Mouse (Mus musculus): ENCODE measurements around the gene Sh2b1. TPM values are rescaled to one million over a fixed set of nuclear protein-coding genes. Genes with fewer than 3 reads are reported as not detected.

The Sh2b1 gene
- total RNA-seq, 2 experiments from 2014 or later = 4.1 to 12.6 TPM

DNA sequence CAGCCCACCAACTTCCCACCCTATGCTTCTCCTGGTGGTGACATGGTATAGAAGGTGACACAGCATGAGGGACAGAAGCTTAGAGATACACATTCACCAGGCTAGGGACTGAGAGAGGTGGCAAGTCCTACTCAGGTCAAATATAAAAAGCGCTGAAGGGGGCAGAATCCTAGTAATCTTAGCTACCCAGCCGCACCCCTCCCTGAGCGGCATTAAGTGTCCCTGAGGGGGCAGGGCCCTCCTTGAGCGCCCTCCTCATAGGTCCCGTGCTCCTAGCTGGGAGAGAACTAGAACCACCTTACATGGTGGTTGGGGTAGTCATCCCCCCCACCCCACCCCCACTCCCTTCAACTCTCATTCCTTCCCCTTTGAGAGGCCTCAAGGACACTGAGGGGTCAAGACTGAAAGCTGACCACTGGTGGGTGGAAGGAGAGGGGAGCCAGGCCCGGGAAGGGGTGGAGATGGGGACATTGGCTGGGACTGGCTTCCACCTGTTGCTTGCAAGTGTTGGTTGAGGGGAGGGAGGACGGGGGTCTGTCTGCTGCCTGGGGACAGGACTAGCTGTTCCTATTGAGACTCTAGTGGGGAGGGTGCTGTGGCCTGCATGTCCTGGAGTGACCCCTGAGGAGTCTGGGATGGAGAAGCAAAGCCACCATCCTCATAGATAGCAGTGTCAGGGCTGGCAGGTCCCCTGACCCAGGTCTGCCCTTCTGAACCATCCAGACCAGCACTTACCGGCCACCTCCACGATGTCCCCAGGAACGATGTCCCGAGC lies 16.2 kb downstream of the Sh2b1 start:
- ATAC-seq (replicated peaks; ENCODE audit: low FRiP score, poor library complexity, severe bottlenecking) = no peak

GRCm38 (mm10) chr7:126458225-126458624 lies 17.0 kb downstream of the Sh2b1 start:
- no peak for ATAC-seq (replicated peaks; ENCODE audit: low FRiP score, poor library complexity, severe bottlenecking)

GRCm38 (mm10) chr7:126456382-126457266 lies 18.6 kb downstream of the Sh2b1 start:
- ATAC-seq (replicated peaks; ENCODE audit: low FRiP score, poor library complexity, severe bottlenecking) = no peak

- ATAC-seq (replicated peaks; ENCODE audit: low FRiP score, poor library complexity, severe bottlenecking) = no peak
These were observed 20.0 kb downstream of the Sh2b1 start for GRCm38 (mm10) chr7:126455242-126455641.

DNA sequence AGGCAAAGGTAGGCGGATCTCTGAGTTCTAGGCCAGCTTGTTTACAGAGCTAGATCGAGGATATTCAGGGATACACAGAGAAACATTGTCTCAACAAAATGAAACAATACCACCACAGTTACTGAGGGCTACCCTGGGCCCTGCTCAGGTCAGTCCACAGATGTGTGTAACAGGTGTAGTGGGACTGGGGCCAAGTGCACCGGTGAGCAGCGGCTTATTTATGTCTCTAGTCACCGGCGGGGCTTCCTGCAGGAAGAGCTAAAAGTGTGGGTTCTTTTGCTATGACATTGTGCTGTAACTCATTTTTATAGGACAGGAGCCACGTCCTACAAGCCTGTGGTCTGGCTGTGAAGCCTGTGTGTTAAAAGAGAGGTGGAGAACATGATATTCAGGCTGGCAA lies 21.4 kb downstream of the Sh2b1 start:
- no peak for ATAC-seq (replicated peaks; ENCODE audit: low FRiP score, poor library complexity, severe bottlenecking)

GRCm38 (mm10) chr7:126452244-126452643 lies 23.0 kb downstream of the Sh2b1 start:
- no peak for ATAC-seq (replicated peaks; ENCODE audit: low FRiP score, poor library complexity, severe bottlenecking)

GRCm38 (mm10) chr7:126450641-126451040 lies 24.6 kb downstream of the Sh2b1 start:
- no peak for ATAC-seq (replicated peaks; ENCODE audit: low FRiP score, poor library complexity, severe bottlenecking)

- ATAC-seq (replicated peaks; ENCODE audit: low FRiP score, poor library complexity, severe bottlenecking) = no peak
These were observed 25.2 kb downstream of the Sh2b1 start for GRCm38 (mm10) chr7:126449991-126450390.

DNA sequence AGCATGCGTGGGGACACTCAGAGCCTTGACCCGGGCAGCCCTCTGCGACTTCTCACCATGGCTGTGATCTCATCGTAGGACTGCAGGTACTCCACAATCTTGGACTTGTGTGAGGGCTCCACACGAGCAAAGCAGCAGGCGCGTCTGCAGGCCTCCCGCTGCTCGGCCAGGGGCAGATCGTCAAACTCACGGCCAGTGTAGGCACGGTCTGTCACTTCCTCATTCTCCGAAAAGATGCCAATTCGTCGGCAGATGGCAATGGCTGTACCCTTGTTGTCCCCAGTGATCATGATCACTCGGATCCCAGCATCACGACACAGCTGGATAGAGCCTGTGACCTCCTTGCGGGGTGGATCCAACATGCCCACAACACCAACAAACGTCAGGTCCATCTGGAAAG lies 26.7 kb downstream of the Sh2b1 start:
- no peak for ATAC-seq (replicated peaks; ENCODE audit: low FRiP score, poor library complexity, severe bottlenecking)

DNA sequence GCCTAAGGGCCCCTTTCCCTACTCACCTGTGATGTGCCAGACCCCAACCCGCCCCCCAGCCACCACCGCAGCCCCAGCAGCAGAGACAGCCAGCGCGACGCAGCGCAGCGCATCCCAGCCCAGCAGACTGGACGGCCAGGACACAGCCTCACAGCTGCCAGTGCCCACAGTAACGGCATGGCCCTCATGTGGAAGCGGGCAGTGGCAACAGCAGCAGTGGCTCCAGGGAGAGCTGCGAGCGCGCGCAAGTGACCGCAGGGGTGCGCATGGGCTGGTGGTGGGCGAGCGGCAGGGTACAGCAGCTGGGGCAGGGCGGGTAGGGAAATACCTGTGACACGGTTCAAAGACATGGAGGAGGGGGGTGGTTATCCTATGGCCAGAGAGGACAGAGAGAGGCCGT lies 29.0 kb downstream of the Sh2b1 start:
- ATAC-seq (replicated peaks; ENCODE audit: low FRiP score, poor library complexity, severe bottlenecking) = no peak

DNA sequence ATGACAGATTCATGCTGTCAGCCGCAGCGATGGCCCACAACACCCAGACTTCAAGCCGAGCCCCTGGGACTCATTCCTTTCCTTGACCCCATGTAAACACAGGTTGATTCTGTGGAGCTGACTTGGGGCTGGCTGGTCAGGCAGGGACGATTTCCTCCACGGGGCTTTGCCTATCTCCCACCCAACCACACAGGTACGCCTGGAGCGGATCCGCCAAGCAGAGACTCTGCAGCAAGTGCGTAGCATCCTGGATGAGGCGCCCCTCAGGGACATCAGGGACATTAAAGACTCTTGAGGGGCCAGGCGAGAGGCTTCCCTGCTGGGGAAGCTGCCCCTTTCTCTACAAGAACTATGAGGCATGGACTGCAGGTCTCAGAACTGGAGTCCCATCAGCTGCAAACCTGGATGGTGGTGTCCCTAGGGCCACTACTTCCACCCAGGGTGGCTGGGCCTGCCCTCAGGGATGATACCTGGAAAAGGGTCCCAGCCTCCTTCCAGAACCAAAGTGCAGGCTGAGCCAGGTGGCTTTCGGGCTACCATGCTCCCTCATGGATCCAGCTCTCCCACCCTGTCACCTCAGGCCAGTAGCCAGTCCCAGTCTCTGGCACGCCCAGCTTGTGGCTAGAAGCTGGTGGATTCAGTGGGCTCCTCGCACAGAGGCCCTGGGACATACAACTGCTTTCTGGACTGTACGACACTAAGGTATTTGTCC lies 30.0 kb downstream of the Sh2b1 start:
- no peak for ATAC-seq (replicated peaks; ENCODE audit: low FRiP score, poor library complexity, severe bottlenecking)

GRCm38 (mm10) chr7:126444536-126444935 lies 30.7 kb downstream of the Sh2b1 start:
- no peak for ATAC-seq (replicated peaks; ENCODE audit: low FRiP score, poor library complexity, severe bottlenecking)

GRCm38 (mm10) chr7:126443997-126444396 lies 31.2 kb downstream of the Sh2b1 start:
- no peak for ATAC-seq (replicated peaks; ENCODE audit: low FRiP score, poor library complexity, severe bottlenecking)

DNA sequence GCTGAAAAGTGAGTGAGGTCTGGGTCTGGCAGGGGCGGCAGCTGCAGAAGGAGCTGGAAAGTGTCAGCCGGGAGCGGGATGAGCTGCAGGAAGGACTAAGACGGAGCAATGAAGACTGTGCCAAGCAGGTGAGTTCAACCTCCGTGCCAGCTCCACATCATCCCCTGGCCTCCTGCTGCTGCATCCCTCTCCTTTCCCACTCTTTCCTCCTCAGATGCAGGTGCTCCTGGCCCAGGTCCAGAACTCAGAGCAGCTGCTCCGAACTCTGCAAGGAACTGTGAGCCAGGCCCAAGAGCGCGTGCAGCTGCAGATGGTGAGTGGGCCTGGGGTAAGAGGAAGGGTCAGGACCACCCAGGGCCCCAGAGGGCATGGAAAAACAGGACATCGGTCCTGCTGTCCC lies 35.1 kb downstream of the Sh2b1 start:
- no peak for ATAC-seq (replicated peaks; ENCODE audit: low FRiP score, poor library complexity, severe bottlenecking)

DNA sequence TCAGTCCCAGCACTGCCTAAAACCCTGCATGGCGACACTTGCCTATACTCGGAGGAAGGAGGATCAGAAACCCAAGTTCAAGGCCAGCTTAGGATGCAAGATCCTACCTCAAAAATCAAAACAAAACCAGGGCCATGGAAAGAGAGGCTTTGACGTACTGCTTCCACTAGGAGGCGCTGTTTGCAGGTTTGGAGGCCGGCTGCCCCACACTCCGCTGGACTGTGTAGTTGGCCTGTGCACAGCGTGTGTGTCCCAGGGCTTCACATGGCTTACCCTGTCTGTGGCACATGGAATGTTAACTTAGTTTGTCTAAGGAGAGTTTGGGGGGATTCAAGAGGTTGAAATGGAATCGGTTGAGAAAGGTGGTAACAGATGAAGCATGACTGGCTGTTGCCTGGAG lies 38.4 kb downstream of the Sh2b1 start:
- ATAC-seq (replicated peaks; ENCODE audit: low FRiP score, poor library complexity, severe bottlenecking) = peak; percentile 75

- no peak for ATAC-seq (replicated peaks; ENCODE audit: low FRiP score, poor library complexity, severe bottlenecking)
These were observed 39.4 kb downstream of the Sh2b1 start for GRCm38 (mm10) chr7:126435801-126436200.

GRCm38 (mm10) chr7:126434726-126435125 lies 40.5 kb downstream of the Sh2b1 start:
- no peak for ATAC-seq (replicated peaks; ENCODE audit: low FRiP score, poor library complexity, severe bottlenecking)

GRCm38 (mm10) chr7:126430167-126430566 lies 45.1 kb downstream of the Sh2b1 start:
- ATAC-seq (replicated peaks; ENCODE audit: low FRiP score, poor library complexity, severe bottlenecking) = no peak

DNA sequence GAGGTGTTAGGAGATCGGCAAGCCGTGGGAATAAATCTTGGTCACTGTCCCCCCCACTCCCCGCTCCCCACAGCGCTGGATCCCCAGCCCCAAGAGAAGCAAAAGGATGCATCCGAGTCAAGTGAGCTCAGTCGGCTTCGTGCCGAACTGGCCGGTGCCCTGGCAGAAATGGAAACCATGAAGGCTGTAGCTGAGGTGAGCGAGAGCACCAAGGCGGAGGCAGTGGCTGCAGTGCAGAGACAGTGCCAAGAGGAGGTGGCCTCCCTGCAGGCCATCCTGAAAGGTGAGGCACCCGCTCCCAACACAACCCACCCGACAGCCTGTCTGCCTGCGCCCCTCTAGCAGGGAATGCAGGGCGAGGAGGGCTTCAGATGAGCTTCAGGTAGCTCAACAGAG lies 45.7 kb downstream of the Sh2b1 start:
- ATAC-seq (replicated peaks; ENCODE audit: low FRiP score, poor library complexity, severe bottlenecking) = peak; percentile 6; the same call in 1 of the 2 replicates
